Mouse (Mus musculus) midbrain, embryonic 10.5 days (tissue): ENCODE data around the gene Mindy4. TPM values are rescaled to one million over a fixed set of nuclear protein-coding genes. Genes with fewer than 3 reads are reported as not detected.

ENCODE experiments used
- DNase-seq: peaks from one replicate; pipeline ENCODE4 v3.0.0-alpha.2; 2017; ENCODE audit warnings: low spot score
- H3K27ac ChIP-seq: fragments of 300-500 bp; sonication (generic); replicated peaks from 2 replicates; pipeline ENCODE4 v1.5.1; 2016; ENCODE audit warnings: mild to moderate bottlenecking
- H3K27me3 ChIP-seq: fragments of 300-500 bp; sonication (generic); 2 replicates; pipeline ENCODE4 v1.6.1; 2016; ENCODE audit warnings: low read depth, mild to moderate bottlenecking; ENCODE audit not compliant: poor library complexity, severe bottlenecking
- H3K36me3 ChIP-seq: fragments of 300-500 bp; sonication (generic); 2 replicates; pipeline ENCODE4 v1.6.1; 2016; ENCODE audit warnings: mild to moderate bottlenecking, moderate library complexity
- H3K4me1 ChIP-seq: fragments of 300-500 bp; sonication (generic); 2 replicates; pipeline ENCODE4 v1.6.1; 2016
- H3K4me3 ChIP-seq: fragments of 300-500 bp; sonication (generic); 2 replicates; pipeline ENCODE4 v1.5.1; 2016; ENCODE audit warnings: mild to moderate bottlenecking, moderate library complexity
- H3K9me3 ChIP-seq: fragments of 300-500 bp; sonication (generic); replicated peaks from 2 replicates; pipeline ENCODE4 v1.6.1; 2016; ENCODE audit warnings: mild to moderate bottlenecking
- WGBS: fragments of 180-500 bp; shearing (Covaris S2); methylation state at CpG from one replicate; pipeline ENCODE4 v1.1.7; 2016; 5-methylcytosine and 5-hydroxymethylcytosine counted together
- polyA plus RNA-seq: library from polyadenylated mRNA; unstranded; fragments of >200 nt; fragmentation: Nextera tagmentation; extraction: Ambion mirVana; gene quantifications from 2 replicates; pipeline ENCODE4 v1.2.1, GENCODE M21; 2016

The Mindy4 gene
- 23.3 and 27.1 TPM in 2 replicates for polyA plus RNA-seq

GRCm38 (mm10) chr6:55202913-55203910, at the start of gene Mindy4:
Gene Mindy4 (plus strand): TSS chr6:55203383.
- peak; percentile 96 for DNase-seq
- no peaks in the 10 kb centered on the region for H3K27me3 ChIP-seq
- no peaks in the 10 kb centered on the region for H3K36me3 ChIP-seq
- WGBS, result 4% methylated on average over 33 of the region's 33 CpGs
- no peaks in the 10 kb centered on the region for H3K9me3 ChIP-seq
- peak within 1 kb of the TSS; percentile 94 for H3K27ac ChIP-seq
- H3K4me1 ChIP-seq, result peaks cover 35% of the 10 kb centered on the region
- H3K4me3 ChIP-seq, result peak within 1 kb of the TSS; percentile 55

DNA sequence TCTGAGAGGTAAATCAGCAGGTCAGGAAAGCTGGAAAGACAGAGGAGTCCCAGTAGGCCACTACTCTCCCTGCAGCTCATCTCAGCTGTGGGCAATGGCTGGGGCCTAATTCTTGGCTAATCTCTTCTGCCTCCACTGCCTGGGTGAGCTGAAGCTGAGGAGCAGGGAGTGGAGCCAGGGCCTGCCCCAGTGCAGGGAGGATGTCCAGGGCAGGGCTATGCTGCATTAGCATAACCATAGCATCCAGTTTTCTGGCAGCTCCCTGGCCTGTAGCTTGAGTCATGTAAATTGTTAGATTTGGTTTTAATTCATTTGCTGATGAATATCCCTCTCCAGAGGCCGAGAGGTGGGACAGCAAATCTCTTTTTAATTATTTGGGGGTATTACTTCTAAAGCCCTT, 43.9 kb upstream of the Mindy4 start:
- no peak overlapping the region for H3K27ac ChIP-seq
- H3K4me1 ChIP-seq, result no peaks in the 10 kb centered on the region
- no peak for DNase-seq
- no peaks in the 10 kb centered on the region for H3K27me3 ChIP-seq
- H3K9me3 ChIP-seq, result no peaks in the 10 kb centered on the region
- H3K4me3 ChIP-seq, result no peak overlapping the region
- no peaks in the 10 kb centered on the region for H3K36me3 ChIP-seq
- WGBS, result 52% methylated on average over 1 of the region's 1 CpGs

- no peak for DNase-seq
- WGBS, result 88% methylated on average over 5 of the region's 5 CpGs
- Histone ChIP-seq H3K36me3 (no peaks in the 10 kb centered on the region), H3K4me3 (no peak overlapping the region), H3K27me3 (no peaks in the 10 kb centered on the region), H3K4me1 (no peaks in the 10 kb centered on the region), H3K27ac (no peak overlapping the region), H3K9me3 (no peaks in the 10 kb centered on the region)
These were observed 41.8 kb upstream of the Mindy4 start for GRCm38 (mm10) chr6:55161311-55161761.

- H3K4me3 ChIP-seq, result no peak overlapping the region
- no peaks in the 10 kb centered on the region for H3K4me1 ChIP-seq
- H3K9me3 ChIP-seq, result no peaks in the 10 kb centered on the region
- H3K36me3 ChIP-seq, result no peaks in the 10 kb centered on the region
- no peak for DNase-seq
- WGBS, result 87% methylated on average over 8 of the region's 8 CpGs
- H3K27ac ChIP-seq, result no peak overlapping the region
- H3K27me3 ChIP-seq, result peaks cover 9% of the 10 kb centered on the region
These were observed 40.1 kb upstream of the Mindy4 start for GRCm38 (mm10) chr6:55163046-55163584.

DNA sequence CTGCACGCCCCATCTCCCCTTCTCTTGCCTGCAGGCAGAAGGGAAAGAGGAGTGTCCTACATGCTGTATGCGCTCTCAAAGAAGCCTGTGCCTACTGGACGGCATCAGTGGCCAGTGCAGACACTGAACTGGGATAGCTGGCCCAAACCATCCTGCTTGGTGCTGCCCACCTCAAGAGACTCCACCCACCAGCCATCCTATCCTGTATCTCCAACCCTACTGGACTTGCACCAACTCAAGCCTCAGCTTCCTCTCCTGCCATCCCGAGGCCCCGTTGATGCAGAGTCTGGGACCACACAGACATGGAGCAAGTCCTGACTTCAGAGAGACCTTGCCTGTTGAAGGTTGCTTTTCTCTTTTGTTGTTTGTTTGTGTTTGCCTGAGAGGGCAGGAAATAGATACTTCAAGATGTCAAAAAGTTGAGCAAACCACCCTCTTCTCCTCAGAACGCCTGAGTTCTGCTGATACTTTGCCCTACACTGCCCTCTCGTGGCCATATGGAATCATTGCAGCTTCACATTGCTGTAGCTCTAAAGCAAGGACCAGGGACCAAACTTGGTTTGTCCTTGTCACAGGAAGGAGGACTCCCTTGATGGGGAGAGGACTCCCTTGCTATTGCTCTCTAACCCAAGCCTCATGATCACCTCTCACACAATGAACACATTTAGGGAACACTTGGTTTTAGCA, 36.3 kb upstream of the Mindy4 start:
- no peak overlapping the region for H3K4me3 ChIP-seq
- no peaks in the 10 kb centered on the region for H3K9me3 ChIP-seq
- WGBS, result 57% methylated on average over 7 of the region's 7 CpGs
- peaks cover 44% of the 10 kb centered on the region for H3K27me3 ChIP-seq
- no peaks in the 10 kb centered on the region for H3K36me3 ChIP-seq
- peak; percentile 71 for DNase-seq
- no peak overlapping the region for H3K27ac ChIP-seq
- H3K4me1 ChIP-seq, result no peaks in the 10 kb centered on the region

DNA sequence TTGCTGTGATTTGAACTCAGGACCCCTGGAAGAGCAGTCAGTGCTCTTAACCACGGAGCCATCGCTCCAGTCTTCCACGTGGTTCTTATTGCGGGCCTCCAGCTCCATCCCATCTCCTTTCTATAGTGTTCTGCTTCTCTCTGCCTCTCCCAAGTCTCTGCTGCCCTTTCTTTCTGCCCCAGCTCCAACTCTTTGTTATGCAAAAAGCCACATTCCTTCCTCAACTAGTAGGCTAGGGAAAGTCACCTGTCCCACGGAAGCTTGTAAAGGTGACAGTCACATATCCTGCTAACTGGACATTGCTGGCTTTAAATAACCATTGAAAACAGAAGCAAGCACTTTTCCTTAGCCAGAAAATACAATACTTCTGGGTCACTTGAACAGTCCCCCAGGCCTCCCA, 33.4 kb upstream of the Mindy4 start:
- no peaks in the 10 kb centered on the region for H3K9me3 ChIP-seq
- H3K4me3 ChIP-seq, result no peak overlapping the region
- peaks cover 25% of the 10 kb centered on the region for H3K4me1 ChIP-seq
- 60% methylated on average over 5 of the region's 5 CpGs for WGBS
- H3K27ac ChIP-seq, result no peak overlapping the region
- H3K36me3 ChIP-seq, result no peaks in the 10 kb centered on the region
- peaks cover 61% of the 10 kb centered on the region for H3K27me3 ChIP-seq
- DNase-seq, result no peak

DNA sequence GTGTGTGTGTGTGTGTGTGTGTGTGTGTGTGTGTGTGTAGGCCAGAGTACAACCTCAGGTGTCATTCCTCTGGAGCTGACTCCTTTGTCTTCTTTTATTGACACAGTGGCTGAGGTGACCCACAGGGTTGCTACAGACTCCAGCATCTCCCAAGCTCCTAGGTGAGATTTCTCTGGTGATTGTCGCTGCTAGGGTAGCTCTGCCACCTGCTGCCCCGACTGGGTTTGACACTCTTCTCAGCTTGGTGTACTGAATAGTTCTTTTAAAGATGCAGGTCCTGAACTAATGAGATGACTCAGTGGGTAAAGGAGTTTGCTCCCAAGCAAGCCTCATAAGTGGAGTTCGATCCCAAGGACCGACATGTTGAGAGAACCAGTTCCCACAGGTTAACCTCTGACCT, 31.5 kb upstream of the Mindy4 start:
- H3K4me3 ChIP-seq, result no peak overlapping the region
- no peaks in the 10 kb centered on the region for H3K36me3 ChIP-seq
- H3K27me3 ChIP-seq, result peaks cover 78% of the 10 kb centered on the region
- H3K4me1 ChIP-seq, result peaks cover 35% of the 10 kb centered on the region
- no peak for DNase-seq
- H3K9me3 ChIP-seq, result no peaks in the 10 kb centered on the region
- no peak overlapping the region for H3K27ac ChIP-seq
- WGBS, result 58% methylated on average over 4 of the region's 4 CpGs

DNA sequence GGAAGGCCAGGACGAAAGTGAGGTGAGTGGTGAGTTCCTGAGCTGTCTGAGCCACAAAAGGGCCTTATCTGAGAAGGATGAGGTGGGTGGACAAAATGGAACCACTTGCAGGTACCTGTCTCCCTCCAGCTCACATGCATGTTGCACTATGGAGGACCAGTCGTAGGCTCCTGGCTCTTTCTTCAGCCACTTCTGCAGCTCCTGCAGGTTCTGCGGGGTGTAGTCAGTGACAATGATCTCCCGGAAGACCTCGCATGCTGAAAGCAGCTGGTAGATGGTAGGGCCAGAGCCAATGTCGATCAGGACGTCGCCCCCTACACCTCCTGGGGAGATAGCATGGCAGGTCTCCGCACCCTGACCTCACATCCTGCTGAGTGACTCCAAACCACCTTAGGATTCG, 30.0 kb upstream of the Mindy4 start:
- no peaks in the 10 kb centered on the region for H3K9me3 ChIP-seq
- peaks cover 35% of the 10 kb centered on the region for H3K4me1 ChIP-seq
- peaks cover 72% of the 10 kb centered on the region for H3K27me3 ChIP-seq
- no peaks in the 10 kb centered on the region for H3K36me3 ChIP-seq
- no peak overlapping the region for H3K4me3 ChIP-seq
- WGBS, result 54% methylated on average over 10 of the region's 10 CpGs
- H3K27ac ChIP-seq, result no peak overlapping the region
- DNase-seq, result no peak

GRCm38 (mm10) chr6:55173941-55174349, 29.2 kb upstream of the Mindy4 start:
- Histone ChIP-seq H3K27ac (no peak overlapping the region), H3K36me3 (no peaks in the 10 kb centered on the region), H3K27me3 (peaks cover 66% of the 10 kb centered on the region), H3K9me3 (no peaks in the 10 kb centered on the region), H3K4me3 (no peak overlapping the region), H3K4me1 (peaks cover 35% of the 10 kb centered on the region)
- 27% methylated on average over 3 of the region's 3 CpGs for WGBS
- DNase-seq, result peak; percentile 51

DNA sequence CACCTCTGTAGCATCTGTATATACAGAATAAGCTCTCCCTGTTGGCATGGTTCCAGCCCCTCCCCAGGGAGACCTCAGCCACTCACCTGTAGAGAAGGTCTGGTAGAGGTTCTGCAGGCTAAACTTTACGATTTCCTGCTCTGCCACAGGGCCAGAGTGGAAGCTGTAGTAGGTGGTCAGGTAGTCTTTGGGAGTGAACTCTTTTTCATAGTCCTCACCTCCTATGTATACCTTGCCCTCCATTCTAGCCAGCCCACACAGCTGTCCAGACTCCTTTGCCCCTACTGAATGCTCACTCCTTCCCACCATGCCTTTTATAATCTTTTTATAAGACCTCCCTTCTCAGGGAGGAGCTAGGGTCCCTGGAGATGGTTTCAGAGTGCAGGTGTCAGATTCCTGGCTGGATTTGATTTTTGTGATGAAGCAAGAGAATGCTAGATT, 28.4 kb upstream of the Mindy4 start, which contains the start of gene Inmt:
Inmt (minus strand) TSS at position 303 of the 441 bp plus-strand sequence.
- Histone ChIP-seq H3K4me1 (peaks cover 41% of the 10 kb centered on the region), H3K9me3 (no peaks in the 10 kb centered on the region), H3K4me3 (no peak within 1 kb of the TSS), H3K36me3 (no peaks in the 10 kb centered on the region), H3K27ac (no peak within 1 kb of the TSS), H3K27me3 (peaks cover 58% of the 10 kb centered on the region)
- 82% methylated on average over 1 of the region's 1 CpGs for WGBS
- DNase-seq, result no peak

DNA sequence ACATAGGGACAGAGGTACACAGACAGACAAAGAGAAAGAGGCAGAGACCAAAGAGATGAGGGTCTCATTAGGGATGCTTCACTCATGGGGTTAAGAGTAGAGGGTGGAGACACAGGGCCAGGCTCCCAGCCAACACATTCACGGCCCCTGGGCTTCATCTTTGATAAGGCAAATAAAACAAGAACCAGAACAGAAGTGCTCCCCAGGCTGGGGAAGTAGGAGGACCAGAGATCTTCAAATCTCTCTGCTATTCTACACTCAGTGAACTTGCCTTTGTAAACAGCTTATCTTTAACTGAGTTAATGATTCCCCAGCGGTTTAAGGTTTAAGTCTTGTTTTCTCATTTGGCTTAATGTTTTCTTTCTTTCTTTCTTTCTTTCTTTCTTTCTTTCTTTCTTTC, 27.7 kb upstream of the Mindy4 start:
- no peak overlapping the region for H3K27ac ChIP-seq
- H3K4me3 ChIP-seq, result no peak overlapping the region
- peaks cover 42% of the 10 kb centered on the region for H3K4me1 ChIP-seq
- no peaks in the 10 kb centered on the region for H3K9me3 ChIP-seq
- WGBS, result 66% methylated on average over 2 of the region's 2 CpGs
- peaks cover 51% of the 10 kb centered on the region for H3K27me3 ChIP-seq
- no peaks in the 10 kb centered on the region for H3K36me3 ChIP-seq
- DNase-seq, result no peak

DNA sequence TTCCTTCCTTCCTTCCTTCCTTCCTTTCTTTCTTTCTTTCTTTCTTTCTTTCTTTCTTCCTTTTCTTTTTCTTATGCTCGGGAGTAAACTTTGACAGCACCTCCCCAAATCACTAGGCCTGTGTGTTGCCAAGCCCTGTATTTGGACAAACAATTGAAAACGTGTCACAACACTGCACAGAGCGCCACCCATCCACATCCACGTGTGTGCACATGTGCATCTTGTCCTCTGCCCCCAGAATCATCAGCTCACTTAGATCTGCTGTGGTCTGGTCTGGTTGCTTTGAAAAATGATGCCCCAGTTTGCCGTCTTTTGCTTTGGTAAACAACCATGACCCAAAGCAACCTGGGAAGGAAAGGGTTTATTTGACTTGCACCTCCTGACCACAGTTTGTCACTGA, 27.3 kb upstream of the Mindy4 start:
- H3K4me1 ChIP-seq, result peaks cover 42% of the 10 kb centered on the region
- H3K36me3 ChIP-seq, result no peaks in the 10 kb centered on the region
- no peaks in the 10 kb centered on the region for H3K9me3 ChIP-seq
- H3K4me3 ChIP-seq, result no peak overlapping the region
- H3K27me3 ChIP-seq, result peaks cover 46% of the 10 kb centered on the region
- 67% methylated on average over 5 of the region's 5 CpGs for WGBS
- no peak for DNase-seq
- H3K27ac ChIP-seq, result no peak overlapping the region
